Mouse (Mus musculus) c-Kit-positive CD71-positive TER-119-positive erythroid progenitor cells, embryonic 14.5 days (primary cell): ENCODE data around the gene Mxd4.

ENCODE experiments used
- DNase-seq: peaks from one replicate; pipeline ENCODE4 v3.0.0-alpha.2; 2013; ENCODE audit warnings: low spot score

Mxd4 gene

GRCm38 (mm10) chr5:34168950-34169891, 18.3 kb downstream of the Mxd4 start, which contains the start of the genes Poln and Haus3:
Poln (minus strand) TSS chr5:34169448.
Haus3 (minus strand) TSS chr5:34169527.
- DNase-seq: peak; percentile 98

- no peak for DNase-seq
These were observed 19.7 kb downstream of the Mxd4 start for GRCm38 (mm10) chr5:34167857-34168256.

GRCm38 (mm10) chr5:34165793-34166192, 21.7 kb downstream of the Mxd4 start:
- peak; percentile 38 for DNase-seq

GRCm38 (mm10) chr5:34148476-34148875, 39.0 kb downstream of the Mxd4 start:
- no peak for DNase-seq

- no peak for DNase-seq
These were observed 40.0 kb downstream of the Mxd4 start for GRCm38 (mm10) chr5:34147554-34147953.

GRCm38 (mm10) chr5:34139751-34140150, 47.8 kb downstream of the Mxd4 start:
- peak; percentile 9 for DNase-seq

GRCm38 (mm10) chr5:34132731-34133130, 54.8 kb downstream of the Mxd4 start:
- DNase-seq: no peak

GRCm38 (mm10) chr5:34124131-34124530, 63.4 kb downstream of the Mxd4 start:
- DNase-seq: no peak
